Mouse (Mus musculus): ENCODE results near the gene Rtl9.

Gene Rtl9

DNA sequence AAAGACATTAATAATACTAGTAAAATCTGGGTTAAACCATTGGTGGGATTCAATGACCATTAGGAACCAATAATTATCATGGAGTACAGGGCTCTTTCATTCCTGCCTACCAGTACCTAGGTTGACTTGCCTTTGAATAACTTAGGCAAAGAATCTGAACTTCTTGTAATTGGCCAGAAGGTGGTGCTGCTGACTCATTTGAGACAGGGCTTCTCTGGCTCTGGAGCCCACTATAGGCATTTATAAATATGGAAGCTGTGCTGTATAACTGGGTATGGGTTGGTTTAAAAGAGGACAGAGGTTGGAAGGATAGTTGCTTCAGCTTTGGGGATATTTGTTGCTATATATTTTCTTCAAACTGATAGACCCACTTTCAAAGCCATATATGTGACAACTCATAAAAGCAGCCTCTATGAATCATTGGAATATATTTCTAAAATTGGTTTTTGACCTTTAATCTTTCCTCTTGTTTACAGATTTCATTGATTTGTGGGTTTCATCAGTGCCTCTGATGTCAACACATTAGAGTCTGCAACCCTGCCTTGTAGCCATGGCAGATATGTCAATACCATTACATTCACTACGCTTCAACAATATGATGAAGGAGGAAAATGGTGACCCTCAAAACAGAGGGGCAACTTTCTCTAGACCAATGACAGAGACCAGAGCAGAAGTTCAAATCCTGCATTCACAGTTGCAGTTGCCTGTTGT is at the start of gene Rtl9:
Gene Rtl9, plus strand, starts transcription at position 551 of the 711 bp plus-strand sequence.
- no peak for DNase-seq (ENCODE audit: low spot score in 2 of 2)

DNA sequence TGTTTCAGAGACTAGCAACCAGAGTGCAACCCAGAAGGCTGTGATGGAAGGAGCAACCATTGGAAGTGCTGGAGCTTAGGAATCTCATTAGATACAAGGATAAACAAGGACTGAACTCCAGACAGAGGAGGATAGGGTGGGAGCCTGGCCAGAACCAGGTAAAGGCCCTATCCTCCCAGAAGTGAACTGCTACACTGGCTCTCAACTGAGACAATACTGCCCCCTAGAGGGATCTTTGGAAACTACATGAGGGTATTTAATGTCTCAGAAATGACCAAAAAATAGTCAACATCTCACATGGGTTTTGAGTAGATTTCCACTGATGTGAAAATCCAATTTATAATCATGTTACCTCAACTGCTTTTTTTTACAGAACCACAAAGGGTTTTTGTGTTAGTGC is 47.9 kb upstream of the Rtl9 start:
- DNase-seq (ENCODE audit: low spot score in 2 of 2) = peak in 1 of 2 experiments; percentile 48

DNA sequence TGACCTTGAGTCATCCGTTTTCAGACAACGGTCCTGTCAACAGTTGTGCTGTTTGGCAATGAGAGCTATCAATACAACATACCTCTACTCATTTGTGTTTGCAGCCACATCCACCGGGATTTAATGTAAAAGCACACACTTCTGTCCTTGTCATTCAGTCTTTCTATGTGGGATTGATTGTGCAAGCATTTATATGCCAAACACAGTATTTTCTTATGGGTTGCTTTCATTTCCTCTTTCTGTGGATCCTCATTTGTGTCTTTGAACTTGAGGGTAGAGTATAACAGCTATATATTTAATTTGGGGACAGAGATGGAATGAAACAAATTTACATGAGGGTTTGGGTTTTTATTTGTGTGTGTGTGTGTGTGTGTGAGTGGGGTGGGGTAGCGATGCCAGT is 47.5 kb upstream of the Rtl9 start:
- DNase-seq (ENCODE audit: low spot score in 2 of 2) = no peak

DNA sequence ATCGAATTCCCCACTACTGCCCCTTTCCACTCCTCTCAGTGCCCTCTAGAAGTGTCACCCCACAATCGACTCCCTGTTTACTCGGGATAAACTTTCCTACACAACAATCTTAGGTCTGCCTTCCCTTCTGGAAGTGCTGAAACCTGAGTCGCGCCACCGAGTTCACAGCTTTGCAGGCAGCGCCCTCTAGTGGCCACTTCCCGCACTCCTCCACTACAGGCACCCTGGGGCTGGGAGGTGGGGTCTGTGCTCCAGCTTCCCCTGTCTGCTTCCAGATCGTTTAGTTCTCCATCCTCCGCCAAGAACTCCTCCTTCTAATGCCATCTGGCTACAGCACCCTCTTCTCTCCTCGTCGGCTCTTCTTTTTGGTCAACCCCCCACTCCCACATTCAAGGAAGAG is 40.6 kb upstream of the Rtl9 start:
- DNase-seq (ENCODE audit: low spot score in 2 of 2) = peak; percentile 23 to 55

DNA sequence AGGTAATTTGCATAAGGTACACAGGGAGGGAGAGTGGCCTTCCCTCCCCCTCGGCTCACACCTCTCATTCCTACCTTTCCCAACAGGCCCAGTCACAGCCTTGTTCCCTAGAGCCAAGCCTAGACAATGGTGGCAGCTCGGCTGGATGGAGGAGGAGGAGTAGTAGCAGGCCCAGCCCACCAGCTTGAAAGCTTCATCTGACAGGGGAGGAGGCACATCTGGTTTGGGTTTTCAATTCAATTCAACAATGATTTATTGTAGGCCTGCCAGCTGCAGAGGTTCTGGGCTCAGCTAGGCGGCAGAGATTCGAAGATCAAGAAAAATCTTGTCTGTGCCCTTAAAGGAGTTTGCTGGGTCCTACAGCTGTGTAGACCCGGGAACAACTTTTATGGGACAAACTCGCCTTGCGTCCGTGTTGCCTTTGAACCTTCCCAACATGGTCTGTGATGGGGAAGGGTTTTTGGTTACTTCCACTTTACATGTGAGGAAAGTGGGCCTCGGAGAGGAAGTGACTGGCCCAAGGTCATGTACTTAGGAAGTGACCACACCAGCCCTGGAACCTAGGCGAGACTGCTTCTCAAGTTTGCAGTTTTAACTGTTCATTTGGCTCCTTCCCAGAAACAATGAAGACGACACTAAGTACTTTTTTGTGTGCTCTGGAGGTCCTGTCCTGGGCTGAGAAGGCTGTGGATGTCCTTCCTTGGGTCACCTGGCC is 36.6 kb upstream of the Rtl9 start:
- no peak for DNase-seq (ENCODE audit: low spot score in 2 of 2)

DNA sequence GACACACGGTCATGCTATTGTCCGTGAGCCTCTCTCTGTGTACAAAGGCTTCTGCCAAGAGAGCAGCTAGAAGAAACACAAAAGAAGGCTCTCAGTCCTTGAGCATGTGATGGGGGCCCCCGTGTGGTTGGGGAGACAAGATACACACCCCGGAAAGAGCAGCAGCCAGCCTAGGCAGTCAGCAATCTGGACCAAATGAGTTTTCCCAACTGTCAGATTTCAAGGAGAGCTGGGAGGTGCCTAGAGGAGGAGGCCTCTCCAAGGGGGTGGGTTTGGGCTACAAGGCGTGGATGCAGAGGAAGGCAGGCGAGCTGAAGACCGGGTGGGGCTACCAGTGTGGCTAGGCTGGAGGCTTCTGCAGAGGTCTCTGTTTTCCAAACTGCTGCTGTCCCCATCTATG is 35.6 kb upstream of the Rtl9 start:
- DNase-seq (ENCODE audit: low spot score in 2 of 2) = no peak

DNA sequence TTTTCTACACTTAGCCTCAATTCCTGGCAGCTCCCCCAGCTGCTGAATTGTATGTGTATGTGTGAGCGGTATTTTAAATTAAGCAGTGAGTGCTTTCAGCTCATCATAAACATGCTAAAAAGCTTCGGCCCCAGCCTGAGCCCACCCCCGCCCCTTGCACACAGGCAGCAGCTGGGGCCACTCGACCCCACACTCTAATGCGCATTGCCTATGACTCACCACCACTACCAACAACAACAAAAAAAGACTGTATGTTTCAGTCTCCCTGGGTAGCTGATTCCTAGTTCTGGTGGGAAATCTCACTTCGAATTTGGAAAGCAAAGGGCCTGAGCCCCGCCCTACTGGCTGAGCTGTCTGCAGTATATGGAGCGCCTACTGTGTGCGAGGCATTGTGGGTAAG is 35.1 kb upstream of the Rtl9 start:
- DNase-seq (ENCODE audit: low spot score in 2 of 2) = no peak

DNA sequence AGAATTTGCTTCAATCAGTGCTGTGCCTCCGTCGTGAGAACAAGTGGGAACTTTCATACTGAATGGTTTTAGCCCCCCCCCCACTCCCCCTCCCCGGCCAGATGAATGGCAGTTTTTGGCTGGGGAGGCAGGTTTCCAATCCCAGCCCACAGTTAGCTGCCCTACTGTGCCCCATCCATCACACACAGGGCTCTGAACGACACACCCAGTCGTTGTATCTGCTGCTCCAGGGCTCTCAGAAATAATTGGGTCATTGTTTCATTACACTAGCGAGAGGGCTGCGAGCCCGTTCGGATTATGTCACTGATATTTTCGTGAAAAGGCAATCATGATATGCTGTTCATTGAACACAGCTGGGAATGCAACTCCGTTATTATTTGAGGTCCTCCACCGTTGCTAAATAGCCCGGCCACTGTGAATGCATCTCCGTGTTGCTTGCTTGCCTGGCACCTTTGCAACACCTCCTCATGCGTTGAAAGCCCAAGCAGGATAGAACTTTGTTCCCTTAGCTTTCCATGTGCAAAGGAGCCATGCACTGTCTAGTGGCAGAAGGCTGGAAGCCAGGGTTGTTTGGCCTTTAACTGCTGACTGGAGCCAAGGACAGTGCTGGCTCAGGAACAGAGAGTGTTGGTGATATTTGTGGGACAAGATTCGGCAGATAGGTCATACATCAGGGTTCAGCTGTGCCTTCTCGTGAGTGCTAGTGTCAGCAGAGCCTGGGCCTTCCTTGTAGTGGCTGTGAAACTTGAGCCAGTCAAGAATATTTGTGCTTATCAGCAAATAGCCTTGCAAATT is 32.9 kb upstream of the Rtl9 start:
- no peak for DNase-seq (ENCODE audit: low spot score in 2 of 2)

DNA sequence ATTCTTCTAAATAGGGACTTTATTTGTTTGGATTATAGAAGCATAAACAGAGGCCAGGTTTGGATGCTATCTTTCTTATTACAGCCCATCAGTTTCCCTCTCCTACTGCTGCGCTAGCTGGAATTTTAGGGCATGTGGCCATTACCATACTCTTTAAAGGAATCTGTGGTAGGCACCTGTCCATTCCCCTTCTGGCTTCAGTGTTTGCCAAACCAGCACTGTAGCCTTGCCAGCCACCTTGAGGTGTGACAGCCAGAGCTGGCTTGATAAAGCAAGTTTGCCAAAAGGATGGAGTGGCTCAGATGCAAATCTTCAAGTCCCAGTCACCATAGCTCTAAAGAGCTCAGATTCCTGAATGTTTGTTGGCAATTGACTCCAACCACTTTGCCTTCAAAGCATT is 32.3 kb upstream of the Rtl9 start:
- DNase-seq (ENCODE audit: low spot score in 2 of 2) = no peak

DNA sequence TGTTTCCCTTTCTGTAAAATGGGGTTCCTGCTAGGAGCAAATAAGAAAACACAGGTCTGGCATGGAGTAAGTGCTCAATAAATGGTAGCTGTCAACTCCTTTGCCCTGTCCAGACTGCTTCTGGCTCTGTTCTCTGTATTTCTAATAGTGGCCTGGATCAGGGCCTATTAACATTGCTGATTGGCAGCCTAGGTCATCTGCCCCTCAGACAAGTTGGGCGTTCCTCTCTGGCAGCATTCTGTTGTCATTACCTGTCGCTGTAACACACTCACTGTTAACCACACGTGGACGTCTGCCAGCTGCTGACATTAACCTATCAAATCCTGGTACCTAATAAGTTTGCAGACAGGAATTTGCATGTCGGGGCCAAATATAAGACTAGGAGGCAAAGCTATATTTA is 31.8 kb upstream of the Rtl9 start:
- no peak for DNase-seq (ENCODE audit: low spot score in 2 of 2)

DNA sequence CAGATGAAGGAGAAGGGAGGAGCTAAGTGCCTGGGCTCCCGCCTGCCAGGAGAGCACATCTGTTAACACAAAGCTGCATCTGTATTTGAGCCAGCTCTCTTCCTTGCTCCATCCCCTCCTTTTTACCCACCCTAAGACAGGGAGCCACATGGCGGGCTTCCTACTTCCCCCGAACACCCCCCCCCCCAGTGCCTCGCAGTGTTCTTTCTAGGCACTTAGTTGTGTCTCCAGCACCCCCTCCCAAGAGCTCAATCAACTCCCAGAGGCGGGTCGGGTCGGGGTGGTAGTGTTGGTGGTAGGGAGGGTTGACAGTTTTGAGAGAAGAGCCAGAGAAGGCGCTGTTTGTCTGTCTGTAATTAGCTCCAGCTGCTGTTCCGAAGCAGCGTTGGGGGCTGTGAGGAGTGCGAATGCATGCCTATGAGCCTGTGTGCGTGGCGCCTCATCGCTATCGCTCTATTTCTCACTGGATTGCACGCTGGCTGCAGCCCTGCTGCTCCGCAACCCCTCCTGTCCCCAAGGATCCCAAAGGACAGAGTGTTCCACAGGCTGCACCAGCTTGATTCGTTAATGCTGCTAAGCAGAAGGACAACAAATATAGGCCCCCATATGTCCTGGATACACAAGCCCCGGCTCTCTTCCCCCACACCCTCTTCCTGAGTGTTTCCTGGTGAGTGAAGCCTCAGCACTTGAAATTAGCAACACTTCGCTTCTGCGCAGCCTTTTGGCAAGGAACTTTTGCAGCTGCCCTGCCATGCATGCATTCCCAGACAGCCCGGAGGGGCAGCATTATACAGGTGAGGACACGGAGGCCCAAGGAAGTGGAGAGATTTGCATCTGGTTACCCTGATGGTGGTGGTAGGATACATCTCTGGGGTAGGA is 18.7 kb upstream of the Rtl9 start:
- no peak for DNase-seq (ENCODE audit: low spot score in 2 of 2)

DNA sequence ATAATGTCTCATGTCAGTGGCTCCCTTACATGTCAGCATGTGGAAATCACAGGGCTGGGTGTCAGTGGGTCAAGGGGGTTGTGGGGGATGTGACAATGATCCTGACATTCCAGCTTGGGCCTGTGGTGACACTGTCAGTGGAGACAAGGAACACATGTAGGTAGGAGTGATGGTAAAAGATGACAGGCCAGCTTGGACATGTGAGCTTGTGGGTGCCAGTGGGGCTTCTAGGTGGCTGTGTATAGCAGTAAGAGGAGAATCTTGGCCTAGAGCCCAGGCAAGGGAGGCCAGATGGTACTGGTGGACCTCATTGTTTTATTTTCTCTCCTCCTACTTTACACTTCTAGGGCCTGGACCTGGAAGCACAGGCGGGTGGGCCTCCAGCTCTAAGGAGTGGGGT is 16.7 kb upstream of the Rtl9 start:
- DNase-seq (ENCODE audit: low spot score in 2 of 2) = no peak

DNA sequence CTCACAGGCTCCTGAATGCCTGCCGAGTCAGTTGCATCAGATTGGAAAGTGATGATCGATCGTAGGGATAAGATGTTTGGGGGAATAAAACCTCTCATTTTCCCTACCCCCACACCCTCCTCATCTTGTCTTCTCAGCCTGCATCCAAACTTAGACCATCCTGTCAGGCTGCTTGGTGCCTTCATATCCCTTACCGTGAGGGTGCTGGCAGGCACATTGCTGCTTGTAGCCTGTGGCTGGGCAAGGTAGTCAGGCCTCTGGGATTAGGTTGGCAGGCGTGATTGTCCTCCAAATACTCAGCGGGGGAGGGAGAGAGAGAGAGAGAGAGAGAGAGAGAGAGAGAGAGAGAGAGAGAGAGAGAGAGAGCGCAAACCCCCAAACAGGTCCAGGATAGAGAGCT is 11.2 kb upstream of the Rtl9 start:
- DNase-seq (ENCODE audit: low spot score in 2 of 2) = no peak

DNA sequence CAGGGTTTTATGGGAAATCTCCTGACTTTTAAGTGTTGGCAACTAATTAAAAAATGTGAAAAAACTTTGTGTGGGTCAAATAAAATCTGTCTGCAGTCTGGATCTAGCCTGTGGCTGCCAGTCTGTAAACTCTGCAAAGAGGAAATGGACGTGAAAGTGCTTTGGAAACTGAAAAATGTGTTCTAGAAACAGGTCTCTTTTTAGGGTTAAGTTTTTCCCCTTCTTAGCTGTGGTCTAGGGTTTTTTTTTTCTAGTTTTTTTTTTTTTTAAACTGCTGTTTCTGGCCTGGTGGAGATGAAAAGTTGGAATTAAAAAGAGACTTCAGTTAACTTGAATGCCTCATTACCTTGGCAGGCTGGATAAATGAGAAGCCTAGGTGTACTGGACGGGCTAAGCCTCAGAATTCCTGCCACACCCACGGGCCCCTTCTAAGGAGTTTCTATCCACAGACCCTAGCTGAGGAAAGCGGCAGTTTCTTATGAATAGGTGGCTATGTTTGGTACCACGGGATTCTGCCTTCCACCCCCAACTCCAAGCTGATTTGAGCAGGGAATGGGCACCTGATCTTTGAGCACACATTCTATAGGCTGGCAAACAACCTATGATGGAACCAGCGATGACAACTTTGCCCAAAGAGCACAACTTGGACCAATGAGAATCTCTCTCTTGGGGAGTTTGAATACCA is 8.3 kb upstream of the Rtl9 start:
- DNase-seq (ENCODE audit: low spot score in 2 of 2) = no peak

DNA sequence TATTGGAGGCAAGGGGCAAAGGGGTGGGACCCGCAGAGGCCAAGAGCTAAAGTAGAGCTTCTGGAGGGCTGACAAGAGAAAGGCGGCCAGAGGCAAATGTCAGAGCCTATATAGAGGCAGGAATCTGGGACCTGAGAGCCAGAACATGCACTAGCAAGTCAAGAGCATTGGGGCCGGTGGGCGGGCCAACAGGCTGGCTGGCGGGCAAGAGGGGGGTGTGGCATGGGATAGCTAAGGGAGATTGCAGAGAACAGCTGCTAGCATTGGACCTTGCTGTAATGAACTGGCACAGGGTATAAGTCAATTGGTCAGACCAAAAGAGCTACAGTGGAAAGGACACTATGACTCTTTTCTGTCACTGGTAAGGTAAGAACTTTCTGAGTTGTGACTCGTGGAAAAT is 1.8 kb upstream of the Rtl9 start:
- DNase-seq (ENCODE audit: low spot score in 2 of 2) = no peak

DNA sequence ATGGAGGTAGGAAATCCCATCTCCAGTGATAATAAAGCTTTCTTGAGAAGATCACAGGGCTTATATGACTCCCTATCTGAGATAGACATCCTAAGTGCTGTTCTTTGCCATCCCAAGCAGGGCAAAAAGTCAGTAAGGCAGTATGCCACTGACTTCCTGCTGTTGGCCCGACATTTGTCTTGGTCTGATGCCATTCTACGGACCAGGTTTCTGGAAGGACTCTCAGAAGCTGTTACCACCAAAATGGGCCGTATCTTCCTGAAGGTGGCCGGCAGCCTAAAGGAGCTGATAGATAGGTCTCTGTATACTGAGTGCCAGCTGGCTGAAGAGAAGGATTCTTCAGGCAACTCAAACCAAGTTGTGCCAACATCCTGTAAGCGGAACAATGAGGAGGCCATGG is 3.8 kb downstream of the Rtl9 start:
- DNase-seq (ENCODE audit: low spot score in 2 of 2) = no peak

DNA sequence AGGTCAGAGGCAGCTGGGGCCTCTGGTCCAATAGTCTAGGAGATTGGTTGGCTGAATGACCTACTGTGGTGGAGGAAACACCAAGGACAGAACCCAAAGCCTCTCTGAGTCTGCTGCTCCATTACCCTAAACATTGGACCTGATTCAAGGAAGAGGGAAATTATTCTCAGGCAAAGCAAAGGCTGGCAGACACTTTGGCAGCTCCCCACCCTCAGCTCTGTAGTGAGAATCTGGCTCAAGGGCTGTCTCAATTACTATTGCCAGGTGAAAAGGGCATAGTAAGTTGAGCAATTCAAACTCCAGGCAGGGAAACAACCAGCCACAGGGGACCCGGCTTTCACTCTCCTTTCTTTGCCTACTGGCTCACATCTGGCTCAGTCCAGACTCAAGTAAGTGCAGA is 6.5 kb downstream of the Rtl9 start:
- no peak for DNase-seq (ENCODE audit: low spot score in 2 of 2)

DNA sequence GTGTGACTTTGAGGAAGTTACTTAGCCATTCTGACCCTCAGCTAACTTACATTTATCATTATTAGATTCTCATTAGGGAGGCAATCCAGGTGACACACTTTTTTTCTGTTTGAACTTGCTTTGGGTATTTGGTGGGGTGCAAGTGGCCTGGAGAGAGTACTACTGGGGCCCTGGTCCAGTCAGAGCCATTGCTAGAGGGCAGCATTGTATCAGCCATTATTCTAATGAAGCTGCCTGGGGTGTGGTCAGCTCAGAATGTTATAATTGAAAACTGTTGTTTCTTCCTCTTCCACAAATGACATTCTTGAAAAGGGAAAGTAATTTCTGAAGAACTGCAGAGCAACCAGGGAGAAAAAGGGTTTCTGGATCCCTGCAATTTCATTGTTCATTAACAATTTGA is 13.2 kb downstream of the Rtl9 start:
- DNase-seq (ENCODE audit: low spot score in 2 of 2) = no peak

All from heart, adult 9 months (tissue).